22 mouse cellular contexts compared by ENCODE assay signal in the genomic region with DNA sequence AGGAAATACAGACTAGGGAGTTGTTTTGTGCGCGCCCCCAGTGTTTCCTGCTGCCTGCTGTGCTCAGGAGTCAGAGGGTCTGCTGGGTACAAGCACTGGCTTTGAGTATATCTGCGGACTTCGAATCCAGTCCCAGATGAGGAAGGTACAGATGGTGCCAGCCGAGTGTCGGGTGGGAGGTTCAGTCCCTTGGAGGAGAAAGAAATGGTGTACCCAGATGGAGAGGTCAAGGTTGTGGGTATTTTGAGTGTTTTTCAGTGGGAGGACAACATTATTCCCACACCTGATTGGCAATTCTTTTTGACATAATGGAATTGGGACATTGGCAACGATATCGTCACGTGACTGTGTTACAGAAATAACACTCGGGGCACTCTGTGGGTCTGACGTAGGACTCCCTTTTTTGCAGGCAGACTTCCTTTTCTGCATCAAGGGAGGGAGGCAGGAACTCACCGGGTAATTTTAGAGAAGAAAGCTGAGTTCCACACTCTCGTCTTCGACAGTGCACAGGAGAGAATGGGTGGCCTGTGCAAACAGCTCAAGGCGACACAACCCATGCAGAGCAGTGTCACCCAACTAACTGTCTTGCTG. TPM values are rescaled to one million over a fixed set of nuclear protein-coding genes. Genes with fewer than 3 reads are reported as not detected.
A peak's percentile ranks its signal among the peaks of the same experiment; 100 is the strongest.
DNase-seq lines count a peak whose midpoint lies in the region; ATAC-seq lines count a peak whose summit lies in the region.
"Had no signal": no experiment of that assay in that cellular context is flagged by ENCODE, and none has a peak within 500 bp of the region (broad histone marks: within the 10 kb centered on the region; RNA-seq: fewer than 3 reads in every experiment).

No protein-coding gene starts in this region.

- H3K4me2 ChIP-seq in liver, embryonic 11.5 days = no peak overlapping the region
- H3K4me2 ChIP-seq: forebrain, embryonic 12.5 days; hindbrain, embryonic 13.5 days; liver, embryonic 12.5 days had no signal

- H3K9me3 ChIP-seq in liver, embryonic 11.5 days (ENCODE audit: control insufficient read depth, low read length) = no peaks in the 10 kb centered on the region
- H3K9me3 ChIP-seq: forebrain, embryonic 12.5 days; hindbrain, embryonic 13.5 days; liver, embryonic 12.5 days had no signal

- 74% methylated on average over 15 of the region's 15 CpGs for WGBS in liver, embryonic 11.5 days

- peak; percentile 47 to 65 for ATAC-seq in hematopoietic stem cell, adult 5-6 weeks (replicated peaks in 1 of 2; ENCODE audit: insufficient read depth in 1 of 2, low FRiP score in 2 of 2, low TSS enrichment in 1 of 2, low read depth in 1 of 2, poor library complexity in 2 of 2, severe bottlenecking in 2 of 2)
- ATAC-seq in liver, embryonic 11.5 days (replicated peaks; ENCODE audit: low FRiP score) = no peak
- ATAC-seq: activated CD4-positive, CD25-positive, alpha-beta regulatory T cell, adult 4 months; liver, embryonic 12.5 days; midbrain, embryonic 16.5 days had no signal

- H3K4me3 ChIP-seq in liver, embryonic 11.5 days (ENCODE audit: low read depth, low read length) = no peak overlapping the region
- H3K4me3 ChIP-seq: forebrain, embryonic 12.5 days; hindbrain, embryonic 13.5 days; liver, embryonic 12.5 days had no signal

- no peaks in the 10 kb centered on the region for H3K4me1 ChIP-seq in liver, embryonic 11.5 days (replicated peaks; ENCODE audit: control insufficient read depth, insufficient read depth, low read length)
- H3K4me1 ChIP-seq: forebrain, embryonic 12.5 days; hindbrain, embryonic 13.5 days; liver, embryonic 12.5 days had no signal

- H3K36me3 ChIP-seq in liver, embryonic 11.5 days (ENCODE audit: control insufficient read depth, insufficient read depth, low read length) = no peaks in the 10 kb centered on the region
- H3K36me3 ChIP-seq: forebrain, embryonic 12.5 days; hindbrain, embryonic 13.5 days; liver, embryonic 12.5 days had no signal

- no peaks in the 10 kb centered on the region for H3K27me3 ChIP-seq in liver, embryonic 11.5 days (replicated peaks; ENCODE audit: control insufficient read depth, insufficient read depth, low read length)
- H3K27me3 ChIP-seq: forebrain, embryonic 12.5 days; hindbrain, embryonic 13.5 days; liver, embryonic 12.5 days had no signal

- H3K27ac ChIP-seq in liver, embryonic 11.5 days (ENCODE audit: low read depth, low read length) = no peak overlapping the region
- H3K27ac ChIP-seq: forebrain, embryonic 12.5 days; hindbrain, embryonic 13.5 days; liver, embryonic 12.5 days had no signal

- no peak overlapping the region for H3K9ac ChIP-seq in liver, embryonic 11.5 days (ENCODE audit: low read depth, low read length)
- H3K9ac ChIP-seq: forebrain, embryonic 12.5 days; hindbrain, embryonic 13.5 days; liver, embryonic 12.5 days had no signal

- peak; percentile 5 for DNase-seq in gastrocnemius, postnatal 25 days
- no peak for DNase-seq in gastrocnemius, postnatal 4 days (ENCODE audit: low spot score in 2 of 2)
- peak; percentile 31 to 37 for DNase-seq in right cerebral cortex, adult 2 months (ENCODE audit: low spot score in 2 of 2)
- DNase-seq in right cerebral cortex, postnatal 14 days = no peak
- no peak for DNase-seq in liver, embryonic 11.5 days (ENCODE audit: low spot score)
- no peak for DNase-seq in layer of hippocampus, adult 9-10 months (ENCODE audit: low spot score)
- DNase-seq: adrenal gland, postnatal 25 days; cerebellum, adult 9-11 months; embryo, embryonic 11 days; gastrocnemius, postnatal 14 days; kidney, adult 8-10 months; kidney, postnatal 4 days; thymus, postnatal 14 days had no signal

RNA-seq across cellular contexts. Expression of a gene that starts 33.2 kb away (rescaled TPM):
- total RNA-seq in gastrocnemius, postnatal 25 days (2021) = not detected
- not detected for total RNA-seq in gastrocnemius, postnatal 4 days (2021)
- total RNA-seq in hematopoietic stem cell, adult 5-6 weeks (2017) = not detected in 2 replicates
- polyA plus RNA-seq in liver, embryonic 11.5 days (2014; fragmentation: Nextera tagmentation; extraction: Ambion mirVana) = not detected in 2 replicates
- total RNA-seq: adrenal gland, postnatal 25 days; megakaryocyte, adult 5-6 weeks had no signal
- polyA plus RNA-seq: activated CD4-positive, CD25-positive, alpha-beta regulatory T cell, adult 4 months; forebrain, embryonic 12.5 days; hindbrain, embryonic 13.5 days; liver, embryonic 12.5 days; lung, embryonic 16.5 days; stomach, embryonic 16.5 days had no signal

Comparison
In these comparisons a context has a peak if more than half of its experiments do, and no peak if none do; other contexts are left out.
1. DNase-seq: peak in gastrocnemius, postnatal 25 days (single experiment) and right cerebral cortex, adult 2 months (2 of 2); none in gastrocnemius, postnatal 4 days (0 of 2), right cerebral cortex, postnatal 14 days (single experiment), liver, embryonic 11.5 days (single experiment) and layer of hippocampus, adult 9-10 months (single experiment).